Mouse (Mus musculus): ENCODE measurements around the gene Gm21887. TPM values are rescaled to one million over a fixed set of nuclear protein-coding genes. Genes with fewer than 3 reads are reported as not detected.
"Not testable (repeated sequence)": the region's sequence is repeated elsewhere in the genome, so short reads cannot be mapped to it uniquely, and the experiment has no call there.

Gm21887 gene
- polyA plus RNA-seq, 1 experiment from 2014 or later = 249 TPM

GRCm38 (mm10) chrX:169978436-169979381 lies 30.8 kb upstream of the Gm21887 start:
- H3K4me3 ChIP-seq; H3K27me3 ChIP-seq (ENCODE audit: poor library complexity, severe bottlenecking); H3K27ac ChIP-seq; H3K4me1 ChIP-seq: not testable (repeated sequence)
- H3K9me3 ChIP-seq = peaks cover 95% of the 10 kb centered on the region
- peaks cover 96% of the 10 kb centered on the region for H3K36me3 ChIP-seq (replicated peaks)
- DNase-seq (ENCODE audit: extremely low spot score, low spot score) = peak; percentile 81
- 73% methylated on average over 29 of the region's 29 CpGs for WGBS

DNA sequence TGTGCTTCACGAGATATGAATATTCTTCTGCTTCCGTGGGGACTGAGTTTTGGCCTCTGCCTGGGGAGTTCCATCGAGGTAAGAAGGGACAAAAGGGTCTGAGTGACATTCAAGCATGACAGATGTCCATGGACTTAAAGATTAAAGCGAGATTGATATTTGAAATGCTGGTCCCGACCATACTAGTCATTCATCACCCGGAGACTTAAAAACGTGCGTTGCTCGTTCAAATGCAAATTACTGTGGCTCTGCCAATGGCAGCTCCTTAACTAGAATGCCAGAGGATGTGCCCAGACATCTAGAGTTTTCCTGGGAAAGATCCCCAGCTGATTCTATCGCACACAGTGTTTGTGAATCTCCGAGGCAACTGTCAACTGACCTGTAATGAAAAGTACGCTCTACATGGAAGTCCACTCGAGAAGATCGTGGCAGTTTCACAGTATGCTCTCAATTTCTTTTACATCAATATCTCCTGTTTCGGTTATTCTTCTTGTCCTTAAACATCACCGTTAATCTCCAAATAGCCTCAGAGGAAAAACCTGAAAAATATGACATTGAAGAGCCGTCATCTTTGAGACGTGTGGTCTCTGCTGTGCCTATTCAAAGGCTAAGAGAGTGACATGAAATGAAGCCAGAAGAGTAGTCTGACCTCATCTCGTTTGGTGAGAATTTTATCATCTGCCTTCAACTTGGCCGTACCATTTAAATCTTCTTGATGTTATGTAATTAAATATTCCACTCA lies 29.8 kb upstream of the Gm21887 start:
- H3K9me3 ChIP-seq = peaks cover 95% of the 10 kb centered on the region
- not testable (repeated sequence) for H3K27me3 ChIP-seq (ENCODE audit: poor library complexity, severe bottlenecking); DNase-seq (ENCODE audit: extremely low spot score, low spot score); H3K27ac ChIP-seq; H3K4me1 ChIP-seq; H3K4me3 ChIP-seq
- 89% methylated on average over 20 of the region's 20 CpGs for WGBS
- H3K36me3 ChIP-seq (replicated peaks) = peaks cover 96% of the 10 kb centered on the region

GRCm38 (mm10) chrX:169980203-169980556 lies 29.3 kb upstream of the Gm21887 start:
- H3K36me3 ChIP-seq (replicated peaks) = peaks cover 96% of the 10 kb centered on the region
- not testable (repeated sequence) for H3K4me1 ChIP-seq; H3K4me3 ChIP-seq; H3K27me3 ChIP-seq (ENCODE audit: poor library complexity, severe bottlenecking); DNase-seq (ENCODE audit: extremely low spot score, low spot score); H3K27ac ChIP-seq
- peaks cover 95% of the 10 kb centered on the region for H3K9me3 ChIP-seq
- WGBS = 88% methylated on average over 6 of the region's 6 CpGs

GRCm38 (mm10) chrX:169980809-169981289 lies 28.6 kb upstream of the Gm21887 start:
- H3K9me3 ChIP-seq = peaks cover 93% of the 10 kb centered on the region
- H3K27me3 ChIP-seq (ENCODE audit: poor library complexity, severe bottlenecking) = no peaks in the 10 kb centered on the region
- DNase-seq (ENCODE audit: extremely low spot score, low spot score) = no peak
- 92% methylated on average over 12 of the region's 12 CpGs for WGBS
- H3K4me3 ChIP-seq = no peak overlapping the region
- peaks cover 95% of the 10 kb centered on the region for H3K36me3 ChIP-seq (replicated peaks)
- H3K4me1 ChIP-seq = no peaks in the 10 kb centered on the region
- no peak overlapping the region for H3K27ac ChIP-seq

DNA sequence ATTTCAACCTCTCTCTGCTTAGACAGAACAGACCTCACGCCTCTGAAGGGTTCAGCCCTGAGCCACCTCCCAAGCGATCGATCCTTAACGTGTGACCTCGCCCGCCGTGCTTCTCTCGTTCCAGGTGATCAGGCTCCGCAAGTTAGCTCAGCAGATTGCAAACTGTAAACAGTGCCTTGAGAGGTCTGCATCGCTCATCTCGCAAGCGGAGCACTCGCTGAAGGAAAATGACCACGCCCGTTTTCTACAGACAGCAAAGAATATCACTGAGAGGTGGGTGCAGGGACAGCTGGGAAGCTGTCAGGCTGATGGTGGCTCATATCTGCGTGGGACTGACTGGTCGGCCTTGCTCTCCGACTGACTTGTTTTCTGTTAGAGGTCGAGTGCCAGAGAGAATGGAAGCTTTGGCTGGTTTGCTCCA lies 27.7 kb upstream of the Gm21887 start:
- Histone ChIP-seq H3K36me3 (replicated peaks) (peaks cover 96% of the 10 kb centered on the region), H3K9me3 (peaks cover 95% of the 10 kb centered on the region)
- DNase-seq (ENCODE audit: extremely low spot score, low spot score); H3K27me3 ChIP-seq (ENCODE audit: poor library complexity, severe bottlenecking); H3K27ac ChIP-seq; H3K4me1 ChIP-seq; H3K4me3 ChIP-seq: not testable (repeated sequence)
- 93% methylated on average over 19 of the region's 19 CpGs for WGBS

DNA sequence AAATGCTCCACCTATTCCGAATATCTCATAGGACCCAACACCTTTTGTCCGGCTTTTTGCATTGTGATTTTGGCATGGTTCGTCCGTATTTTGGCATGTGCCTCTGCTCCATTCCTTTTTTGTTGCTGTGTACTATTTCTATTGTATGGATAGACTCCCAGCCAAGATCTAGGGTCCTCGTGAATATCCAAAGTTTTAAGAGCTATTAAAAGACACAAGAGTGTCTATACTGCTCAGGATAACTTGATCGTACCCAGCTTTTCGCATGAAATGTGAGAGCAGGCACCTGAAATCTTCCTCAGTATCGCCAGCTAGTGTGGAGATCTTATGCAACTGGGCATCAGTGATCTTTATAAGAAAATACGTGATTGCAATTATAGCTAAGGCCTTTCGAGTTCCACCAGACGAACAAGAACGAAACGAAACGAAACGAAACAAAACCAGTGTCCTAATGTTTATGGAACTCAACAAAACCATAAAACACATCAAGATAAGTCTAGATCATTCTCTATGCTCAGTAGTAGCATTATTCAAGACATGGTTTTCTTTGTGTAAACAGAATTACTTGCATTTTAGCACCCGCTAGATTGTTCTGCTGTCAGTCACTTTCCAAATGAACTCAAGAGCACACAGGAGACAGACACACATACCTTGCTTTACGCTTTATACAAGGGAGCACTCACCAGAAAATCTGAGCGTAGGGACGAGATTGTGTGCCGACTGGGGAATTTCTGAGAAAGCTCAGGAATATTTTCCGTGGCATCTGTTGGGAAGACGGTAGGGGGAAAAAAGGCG lies 26.7 kb upstream of the Gm21887 start:
- H3K27ac ChIP-seq; H3K4me1 ChIP-seq; DNase-seq (ENCODE audit: extremely low spot score, low spot score); H3K27me3 ChIP-seq (ENCODE audit: poor library complexity, severe bottlenecking); H3K4me3 ChIP-seq: not testable (repeated sequence)
- Histone ChIP-seq H3K9me3 (peaks cover 93% of the 10 kb centered on the region), H3K36me3 (replicated peaks) (peaks cover 93% of the 10 kb centered on the region)
- WGBS = 92% methylated on average over 23 of the region's 23 CpGs

- not testable (repeated sequence) for DNase-seq (ENCODE audit: extremely low spot score, low spot score); H3K27me3 ChIP-seq (ENCODE audit: poor library complexity, severe bottlenecking); H3K4me3 ChIP-seq; H3K4me1 ChIP-seq; H3K27ac ChIP-seq
- H3K9me3 ChIP-seq = peaks cover 90% of the 10 kb centered on the region
- 92% methylated on average over 19 of the region's 19 CpGs for WGBS
- peaks cover 90% of the 10 kb centered on the region for H3K36me3 ChIP-seq (replicated peaks)
These were observed 25.9 kb upstream of the Gm21887 start for GRCm38 (mm10) chrX:169983401-169984165.

DNA sequence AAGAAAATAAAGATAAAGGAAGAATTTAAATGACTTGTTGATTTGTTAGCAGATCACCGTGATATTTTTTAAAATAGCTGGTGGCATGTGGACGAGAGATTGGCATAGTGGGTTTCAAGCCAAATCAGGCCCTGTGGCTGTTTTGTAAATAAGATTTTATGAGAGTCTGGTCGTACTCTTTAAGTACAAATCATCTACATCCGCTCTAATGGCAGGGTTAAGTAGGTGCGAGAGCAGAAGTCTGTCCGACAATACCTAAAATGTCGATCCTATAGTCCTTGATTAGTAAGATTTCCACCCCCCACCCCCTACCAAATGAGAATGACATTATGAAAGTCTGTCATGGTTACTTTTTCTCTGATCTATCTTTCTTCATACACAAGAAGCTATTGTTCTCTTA lies 25.1 kb upstream of the Gm21887 start:
- not testable (repeated sequence) for H3K4me1 ChIP-seq; H3K27me3 ChIP-seq (ENCODE audit: poor library complexity, severe bottlenecking); H3K4me3 ChIP-seq; DNase-seq (ENCODE audit: extremely low spot score, low spot score); H3K27ac ChIP-seq
- 90% methylated on average over 7 of the region's 7 CpGs for WGBS
- H3K36me3 ChIP-seq (replicated peaks) = peaks cover 90% of the 10 kb centered on the region
- peaks cover 90% of the 10 kb centered on the region for H3K9me3 ChIP-seq

DNA sequence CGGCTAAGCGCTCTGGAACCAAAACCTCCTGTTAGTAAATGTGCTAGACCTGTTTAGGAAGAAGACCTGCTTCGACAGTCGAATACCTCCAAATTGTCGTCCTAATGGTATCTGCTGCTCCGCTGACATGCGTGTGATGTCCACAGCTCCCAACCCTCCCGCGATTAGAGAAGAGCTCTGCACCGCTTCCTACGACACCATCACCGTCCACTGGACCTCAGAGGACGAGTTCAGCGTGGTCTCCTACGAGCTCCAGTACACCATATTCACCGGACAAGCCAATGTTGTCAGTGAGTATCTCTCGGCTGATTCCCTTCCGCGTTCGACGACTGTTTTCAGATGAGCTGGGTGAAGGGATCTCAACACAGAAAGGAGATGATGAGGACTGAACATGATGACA lies 24.6 kb upstream of the Gm21887 start:
- not testable (repeated sequence) for H3K27ac ChIP-seq; DNase-seq (ENCODE audit: extremely low spot score, low spot score); H3K4me1 ChIP-seq; H3K27me3 ChIP-seq (ENCODE audit: poor library complexity, severe bottlenecking); H3K4me3 ChIP-seq
- Histone ChIP-seq H3K9me3 (peaks cover 90% of the 10 kb centered on the region), H3K36me3 (replicated peaks) (peaks cover 89% of the 10 kb centered on the region)
- WGBS = 93% methylated on average over 21 of the region's 21 CpGs

DNA sequence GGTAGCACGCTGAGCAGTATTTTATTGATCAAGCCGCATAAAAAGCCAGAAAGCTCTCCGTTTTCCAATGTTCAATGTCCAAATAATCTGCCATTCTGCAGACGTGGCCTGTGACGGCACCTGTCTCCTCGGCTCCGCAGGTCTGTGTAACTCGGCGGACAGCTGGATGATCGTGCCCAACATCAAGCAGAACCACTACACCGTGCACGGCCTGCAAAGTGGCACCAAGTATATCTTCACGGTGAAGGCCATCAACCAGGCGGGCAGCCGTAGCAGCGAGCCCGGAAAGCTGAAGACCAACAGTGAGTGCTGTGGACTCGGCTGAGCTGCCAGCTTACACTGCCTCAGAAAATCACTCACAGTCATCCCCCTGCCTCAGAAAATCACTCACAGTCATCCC lies 23.7 kb upstream of the Gm21887 start:
- H3K27me3 ChIP-seq (ENCODE audit: poor library complexity, severe bottlenecking); DNase-seq (ENCODE audit: extremely low spot score, low spot score); H3K4me3 ChIP-seq; H3K27ac ChIP-seq; H3K4me1 ChIP-seq: not testable (repeated sequence)
- Histone ChIP-seq H3K36me3 (replicated peaks) (peaks cover 87% of the 10 kb centered on the region), H3K9me3 (peaks cover 89% of the 10 kb centered on the region)
- WGBS = 85% methylated on average over 18 of the region's 18 CpGs

GRCm38 (mm10) chrX:169986519-169987367 lies 22.7 kb upstream of the Gm21887 start:
- WGBS = 62% methylated on average over 51 of the region's 51 CpGs
- peak; percentile 67 for DNase-seq (ENCODE audit: extremely low spot score, low spot score)
- Histone ChIP-seq H3K27ac (peak overlapping the region; percentile 8), H3K36me3 (replicated peaks) (peaks cover 78% of the 10 kb centered on the region), H3K9me3 (peaks cover 80% of the 10 kb centered on the region), H3K4me3 (peak overlapping the region; percentile 16)
- H3K27me3 ChIP-seq (ENCODE audit: poor library complexity, severe bottlenecking); H3K4me1 ChIP-seq: not testable (repeated sequence)

All from forebrain, embryonic 10.5 days (tissue).